Mouse (Mus musculus) myocyte (in vitro differentiated cells): ENCODE measurements around the gene 9130213A22Rik.

Source experiments
- CEBPB ChIP-seq: IDR thresholded peaks from 2 replicates; pipeline ENCODE4 v1.6.1; 2011; ENCODE audit warnings: mild to moderate bottlenecking, moderate library complexity; ENCODE audit not compliant: poor library complexity, insufficient read depth, severe bottlenecking
- MAX ChIP-seq: IDR thresholded peaks from one replicate; pipeline ENCODE4 v1.6.1; 2011; ENCODE audit warnings: low read depth, mild to moderate bottlenecking, control low read depth
- MYOD1 ChIP-seq, 3 experiments: IDR thresholded peaks; one replicate each; pipeline ENCODE4 v1.6.1; 2011; ENCODE audit warnings: control low read depth in 2 of 3, low read depth in 2 of 3, mild to moderate bottlenecking in 2 of 3, moderate library complexity in 1 of 3; ENCODE audit not compliant: insufficient read length in 2 of 3, control insufficient read depth in 1 of 3
- MYOG ChIP-seq, 3 experiments: IDR thresholded peaks; one replicate each; pipeline ENCODE4 v1.6.1; 2011; ENCODE audit warnings: control low read depth in 2 of 3, low read depth in 2 of 3, mild to moderate bottlenecking in 2 of 3; ENCODE audit not compliant: insufficient read length in 2 of 3, control insufficient read depth in 1 of 3, insufficient read depth in 1 of 3
- POLR2A ChIP-seq: IDR thresholded peaks from one replicate; pipeline ENCODE4 v1.6.1; 2011; ENCODE audit warnings: low read depth, mild to moderate bottlenecking, control low read depth, moderate library complexity; ENCODE audit not compliant: insufficient read length
- POLR2AphosphoS2 ChIP-seq: IDR thresholded peaks from one replicate; pipeline ENCODE4 v1.6.1; 2011; ENCODE audit warnings: low read depth, control low read depth; ENCODE audit not compliant: insufficient read length
- REST ChIP-seq: IDR thresholded peaks from one replicate; pipeline ENCODE4 v1.6.1; 2011; ENCODE audit warnings: mild to moderate bottlenecking, control low read depth, moderate library complexity; ENCODE audit not compliant: insufficient read depth, insufficient read length
- TCF12 ChIP-seq: IDR thresholded peaks from one replicate; pipeline ENCODE4 v1.6.1; 2011; ENCODE audit warnings: mild to moderate bottlenecking, control low read depth; ENCODE audit not compliant: poor library complexity, insufficient read depth, severe bottlenecking
- TCF3 ChIP-seq: IDR thresholded peaks from one replicate; pipeline ENCODE4 v1.6.1; 2011; ENCODE audit warnings: low read depth, control low read depth; ENCODE audit not compliant: insufficient read length
- USF1 ChIP-seq: IDR thresholded peaks from one replicate; pipeline ENCODE4 v1.6.1; 2011; ENCODE audit warnings: low read depth, mild to moderate bottlenecking, control low read depth, moderate library complexity

- TF ChIP-seq POLR2A (no peak), CEBPB (no peak), MYOG (IDR thresholded peaks at IDR 0.05; ENCODE audit: control insufficient read depth in 1 of 3, insufficient read depth in 1 of 3, insufficient read length in 2 of 3, low read depth in 2 of 3) (no peak), TCF12 (no peak), USF1 (no peak), TCF3 (no peak), MAX (no peak), POLR2AphosphoS2 (no peak), REST (no peak), MYOD1 (IDR thresholded peaks at IDR 0.05; ENCODE audit: control insufficient read depth in 1 of 3, insufficient read length in 2 of 3, low read depth in 2 of 3) (no peak)
Observed at GRCm38 (mm10) chr11:69101604-69102402, 20.6 kb downstream of the 9130213A22Rik start.
